27 mouse cellular contexts compared by ENCODE assay signal in genomic region chr13:42887701-42888100, GRCm38 (mm10).
"Had no signal": no experiment of that assay in that cellular context is flagged by ENCODE, and none has a peak within 500 bp of the region (broad histone marks: within the 10 kb centered on the region; RNA-seq: fewer than 3 reads in every experiment).

No protein-coding gene starts in this region.

- H3K36me3 ChIP-seq: heart, embryonic 10.5 days; heart, embryonic 12.5 days; hindbrain, embryonic 10.5 days; hindbrain, embryonic 12.5 days; hindbrain, embryonic 15.5 days; kidney, embryonic 15.5 days; limb, embryonic 10.5 days; limb, embryonic 12.5 days; liver, embryonic 13.5 days; liver, embryonic 15.5 days had no signal

- H3K9me3 ChIP-seq: heart, embryonic 10.5 days; heart, embryonic 12.5 days; hindbrain, embryonic 10.5 days; hindbrain, embryonic 12.5 days; hindbrain, embryonic 15.5 days; kidney, embryonic 15.5 days; limb, embryonic 10.5 days; limb, embryonic 12.5 days; liver, embryonic 13.5 days; liver, embryonic 15.5 days had no signal

- H3K9ac ChIP-seq: heart, embryonic 12.5 days; hindbrain, embryonic 12.5 days; hindbrain, embryonic 15.5 days; kidney, embryonic 15.5 days; limb, embryonic 12.5 days; liver, embryonic 13.5 days; liver, embryonic 15.5 days; liver, postnatal 0 days had no signal

- H3K27me3 ChIP-seq: heart, embryonic 12.5 days; hindbrain, embryonic 12.5 days; hindbrain, embryonic 15.5 days; kidney, embryonic 15.5 days; limb, embryonic 12.5 days; liver, embryonic 13.5 days; liver, embryonic 15.5 days had no signal

- DNase-seq: gastrocnemius, postnatal 14 days; heart, adult 2 months; heart, postnatal 10 days; heart, postnatal 4 days; kidney, adult 11 months; kidney, adult 2 months; kidney, adult 9 months; kidney, postnatal 14 days; kidney, postnatal 36 days; layer of hippocampus, adult 9-11 months; liver; liver, embryonic 13.5 days; liver, postnatal 0 days had no signal

- H3K4me2 ChIP-seq: heart, embryonic 12.5 days; hindbrain, embryonic 12.5 days; hindbrain, embryonic 15.5 days; kidney, embryonic 15.5 days; limb, embryonic 12.5 days; liver, embryonic 11.5 days; liver, embryonic 13.5 days; liver, embryonic 15.5 days had no signal

- H3K4me3 ChIP-seq: heart, adult 2 months; heart, embryonic 10.5 days; heart, embryonic 12.5 days; hindbrain, embryonic 10.5 days; hindbrain, embryonic 12.5 days; hindbrain, embryonic 15.5 days; kidney, embryonic 15.5 days; left cerebral cortex, adult 2 months; limb, embryonic 10.5 days; limb, embryonic 12.5 days; liver, embryonic 13.5 days; liver, embryonic 15.5 days had no signal

- H3K27ac ChIP-seq: heart, adult 2 months; heart, embryonic 10.5 days; hindbrain, embryonic 10.5 days; hindbrain, embryonic 12.5 days; hindbrain, embryonic 15.5 days; hindbrain, postnatal 0 days; kidney, embryonic 15.5 days; kidney, postnatal 0 days; left cerebral cortex, adult 2 months; limb, embryonic 10.5 days; limb, embryonic 12.5 days; liver, embryonic 13.5 days; liver, embryonic 15.5 days had no signal

- H3K4me1 ChIP-seq: hindbrain, embryonic 12.5 days; hindbrain, embryonic 15.5 days; liver, embryonic 13.5 days; liver, embryonic 15.5 days had no signal

- ATAC-seq: hindbrain, postnatal 0 days; intestine, embryonic 16.5 days; liver, postnatal 0 days had no signal
